Comparison of ENCODE assay signal across 8 mouse cellular contexts in genomic region chr11:52168461-52168860, GRCm38 (mm10). TPM values are rescaled to one million over a fixed set of nuclear protein-coding genes. Genes with fewer than 3 reads are reported as not detected.
A peak's percentile ranks its signal among the peaks of the same experiment; 100 is the strongest.
DNase-seq lines count a peak whose midpoint lies in the region; ATAC-seq and TF ChIP-seq lines count a peak whose summit lies in the region.

No protein-coding gene starts in this region.

- H3K27me3 ChIP-seq in liver, adult 2 months (ENCODE audit: control insufficient read depth, insufficient read depth, low read length): peaks cover 5% of the 10 kb centered on the region; the same call in 1 of the 2 replicates
- H3K27me3 ChIP-seq in embryonic facial prominence, embryonic 11.5 days (ENCODE audit: control insufficient read depth, insufficient read depth, low read length): peaks cover 17% of the 10 kb centered on the region
- H3K27me3 ChIP-seq in intestine, postnatal 0 days (replicated peaks; ENCODE audit: control insufficient read depth, insufficient read depth, low read length): peaks cover 3% of the 10 kb centered on the region; the same call in 1 of the 2 replicates
- H3K27me3 ChIP-seq in neural tube, embryonic 11.5 days (ENCODE audit: control insufficient read depth, insufficient read depth, low read length): peaks cover 19% of the 10 kb centered on the region

- no peak for TF ChIP-seq POLR2A in liver, adult 2 months (IDR thresholded peaks at IDR 0.05; ENCODE audit: extremely low read depth, insufficient read depth, low read length)

- no peak for ATAC-seq in embryonic facial prominence, embryonic 11.5 days (replicated peaks; ENCODE audit: insufficient number of reproducible peaks, low FRiP score, low TSS enrichment, low read depth)
- ATAC-seq in intestine, postnatal 0 days: no peak
- ATAC-seq in neural tube, embryonic 11.5 days (ENCODE audit: insufficient read depth, low FRiP score, low TSS enrichment): no peak

- intact Hi-C loops in left cerebral cortex, postnatal 14 days (cut with DNase I): no loop called here

- H3K9me3 ChIP-seq in embryonic facial prominence, embryonic 11.5 days (replicated peaks; ENCODE audit: control insufficient read depth, low read length): no peaks in the 10 kb centered on the region
- no peaks in the 10 kb centered on the region for H3K9me3 ChIP-seq in intestine, postnatal 0 days (ENCODE audit: control insufficient read depth)
- H3K9me3 ChIP-seq in neural tube, embryonic 11.5 days (ENCODE audit: control insufficient read depth, low read length): no peaks in the 10 kb centered on the region

- WGBS in liver, adult 2 months: 11% methylated on average over 12 of the region's 12 CpGs
- WGBS in embryonic facial prominence, embryonic 11.5 days: 25% methylated on average over 12 of the region's 12 CpGs
- WGBS in intestine, postnatal 0 days: 10% methylated on average over 12 of the region's 12 CpGs
- WGBS in neural tube, embryonic 11.5 days: 27% methylated on average over 12 of the region's 12 CpGs

- no peaks in the 10 kb centered on the region for H3K36me3 ChIP-seq in liver, adult 2 months (ENCODE audit: control insufficient read depth, insufficient read depth, low read length)
- no peaks in the 10 kb centered on the region for H3K36me3 ChIP-seq in embryonic facial prominence, embryonic 11.5 days (replicated peaks; ENCODE audit: control insufficient read depth, insufficient read depth, low read depth, low read length)
- no peaks in the 10 kb centered on the region for H3K36me3 ChIP-seq in intestine, postnatal 0 days (ENCODE audit: control insufficient read depth, insufficient read depth)
- no peaks in the 10 kb centered on the region for H3K36me3 ChIP-seq in neural tube, embryonic 11.5 days (ENCODE audit: control insufficient read depth, insufficient read depth, low read length)

- peak overlapping the region; percentile 71 for H3K4me2 ChIP-seq in embryonic facial prominence, embryonic 11.5 days (ENCODE audit: low read depth, low read length)
- peak overlapping the region; percentile 87 for H3K4me2 ChIP-seq in intestine, postnatal 0 days (replicated peaks; ENCODE audit: low read depth)
- H3K4me2 ChIP-seq in neural tube, embryonic 11.5 days (ENCODE audit: low read depth): peak overlapping the region; percentile 48

- H3K79me2 ChIP-seq in liver, adult 2 months (ENCODE audit: control insufficient read depth, insufficient read depth, low read length): no peaks in the 10 kb centered on the region

- H3K4me3 ChIP-seq in liver, adult 2 months (ENCODE audit: insufficient read depth, low read depth, low read length): peak overlapping the region; percentile 62
- H3K4me3 ChIP-seq in embryonic facial prominence, embryonic 11.5 days (ENCODE audit: low read depth, low read length): peak overlapping the region; percentile 38
- H3K4me3 ChIP-seq in intestine, postnatal 0 days (ENCODE audit: low read depth, low read length): peak overlapping the region; percentile 50
- peak overlapping the region; percentile 32 for H3K4me3 ChIP-seq in neural tube, embryonic 11.5 days (ENCODE audit: low read depth, low read length)

- peak; percentile 5 for DNase-seq in liver, adult 2 months (ENCODE audit: extremely low read depth, low read depth, low spot score)
- no peak for DNase-seq in liver
- peak; percentile 14 for DNase-seq in embryonic facial prominence, embryonic 11.5 days (ENCODE audit: low spot score)
- no peak for DNase-seq in neural tube, embryonic 11.5 days (ENCODE audit: low spot score)
- DNase-seq in thymus, postnatal 14 days: no peak
- no peak for DNase-seq in cerebellum, postnatal 14 days
- no peak for DNase-seq in left cerebral cortex, postnatal 14 days (ENCODE audit: low spot score in 2 of 2)

- peak overlapping the region; percentile 40; the same call in 1 of the 2 replicates for H3K9ac ChIP-seq in liver, adult 2 months (ENCODE audit: low read depth, low read length)
- H3K9ac ChIP-seq in embryonic facial prominence, embryonic 11.5 days (replicated peaks; ENCODE audit: low read length): no peak overlapping the region
- no peak overlapping the region for H3K9ac ChIP-seq in intestine, postnatal 0 days (ENCODE audit: low read depth, low read length)
- no peak overlapping the region for H3K9ac ChIP-seq in neural tube, embryonic 11.5 days (ENCODE audit: low read length)

- H3K4me1 ChIP-seq in liver, adult 2 months (ENCODE audit: control insufficient read depth, insufficient read depth, low read length): no peaks in the 10 kb centered on the region; the same call in 1 of the 2 replicates
- H3K4me1 ChIP-seq in embryonic facial prominence, embryonic 11.5 days (ENCODE audit: control insufficient read depth, insufficient read depth, low read length): no peaks in the 10 kb centered on the region
- no peaks in the 10 kb centered on the region for H3K4me1 ChIP-seq in intestine, postnatal 0 days (replicated peaks; ENCODE audit: control insufficient read depth, insufficient read depth, low read length)
- no peaks in the 10 kb centered on the region for H3K4me1 ChIP-seq in neural tube, embryonic 11.5 days (ENCODE audit: control insufficient read depth, insufficient read depth, low read length)

- no peak for TF ChIP-seq CTCF in liver, adult 2 months (IDR thresholded peaks at IDR 0.05; ENCODE audit: low read depth, low read length)
- TF ChIP-seq CTCF in intestine, postnatal 0 days (IDR thresholded peaks at IDR 0.05; ENCODE audit: low read depth): no peak

- H3K27ac ChIP-seq in liver, adult 2 months (replicated peaks; ENCODE audit: insufficient read depth, low read depth, low read length): no peak overlapping the region
- H3K27ac ChIP-seq in embryonic facial prominence, embryonic 11.5 days (replicated peaks; ENCODE audit: low read depth, low read length): no peak overlapping the region
- no peak overlapping the region for H3K27ac ChIP-seq in intestine, postnatal 0 days (ENCODE audit: low read depth, low read length)
- H3K27ac ChIP-seq in neural tube, embryonic 11.5 days (ENCODE audit: low read depth, low read length): no peak overlapping the region

RNA-seq across cellular contexts. Expression of gene Olfr1373, which starts 23.1 kb away (rescaled TPM):
- total RNA-seq in liver, adult 2 months (2014; rRNA removed): not detected in 2 replicates
- not detected in 2 replicates for polyA plus RNA-seq in liver, adult 2 months (2012; rRNA removed)
- polyA plus RNA-seq in embryonic facial prominence, embryonic 11.5 days (2014; fragmentation: Nextera tagmentation; extraction: Ambion mirVana): not detected in 2 replicates
- not detected in 2 replicates for polyA plus RNA-seq in intestine, postnatal 0 days (2015; fragmentation: Nextera tagmentation; extraction: Ambion mirVana)
- polyA plus RNA-seq in neural tube, embryonic 11.5 days (2014; fragmentation: Nextera tagmentation; extraction: Ambion mirVana): not detected in 2 replicates
- total RNA-seq in left cerebral cortex, postnatal 14 days (2021): not detected

RNA-seq across cellular contexts. Expression of gene Olfr1371, which starts 45.3 kb away (rescaled TPM):
- total RNA-seq in liver, adult 2 months (2014; rRNA removed): 0.18 TPM in 1 of 2 replicates, not detected in the other
- not detected in 2 replicates for polyA plus RNA-seq in liver, adult 2 months (2012; rRNA removed)
- not detected in 2 replicates for polyA plus RNA-seq in embryonic facial prominence, embryonic 11.5 days (2014; fragmentation: Nextera tagmentation; extraction: Ambion mirVana)
- not detected in 2 replicates for polyA plus RNA-seq in intestine, postnatal 0 days (2015; fragmentation: Nextera tagmentation; extraction: Ambion mirVana)
- polyA plus RNA-seq in neural tube, embryonic 11.5 days (2014; fragmentation: Nextera tagmentation; extraction: Ambion mirVana): not detected in 2 replicates
- not detected for total RNA-seq in left cerebral cortex, postnatal 14 days (2021)

Comparison
In these comparisons a context has a peak if more than half of its experiments do, and no peak if none do; other contexts are left out.
1. DNase-seq: peak in liver, adult 2 months (single experiment) and embryonic facial prominence, embryonic 11.5 days (single experiment); none in liver (single experiment), neural tube, embryonic 11.5 days (single experiment), thymus, postnatal 14 days (single experiment), cerebellum, postnatal 14 days (0 of 2) and left cerebral cortex, postnatal 14 days (0 of 2).
2. Peak in every context shown above with its lines, with median percentiles within 50 percentile points of each other: H3K4me3 ChIP-seq and H3K4me2 ChIP-seq.